Mouse (Mus musculus): ENCODE results near the gene Ulk2.

DNA sequence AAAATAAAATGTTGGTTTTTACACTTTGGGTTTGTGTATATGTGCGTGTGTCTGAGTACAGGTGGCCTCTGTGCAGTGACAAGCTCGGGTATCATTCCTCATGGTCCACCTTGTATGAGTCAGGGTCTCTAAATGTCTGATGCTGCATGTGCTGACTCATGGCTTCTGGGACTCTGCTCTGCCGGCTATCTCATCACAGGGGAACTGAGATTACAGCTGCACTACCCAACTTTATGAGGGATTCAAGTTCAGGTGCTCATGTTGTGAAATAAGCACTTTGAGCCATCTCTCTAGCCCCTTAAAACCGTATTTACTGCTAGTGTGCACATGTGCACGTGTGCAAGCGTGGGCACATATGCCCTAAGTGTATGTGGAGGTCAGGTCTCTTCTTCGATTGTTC lies 122.2 kb downstream of the Ulk2 start:
- TF ChIP-seq CTCF (IDR thresholded peaks at IDR 0.05; ENCODE audit: borderline replicate concordance, insufficient read depth, low read depth, low read length) = no peak
- no peak for TF ChIP-seq POLR2A (IDR thresholded peaks at IDR 0.05; ENCODE audit: borderline replicate concordance, insufficient read depth, low read length)

Measured in cerebellum, adult 2 months (tissue).